Mouse (Mus musculus) hindbrain, embryonic 13.5 days (tissue): ENCODE measurements around the gene Tmem82. TPM values are rescaled to one million over a fixed set of nuclear protein-coding genes. Genes with fewer than 3 reads are reported as not detected.

Source experiments
- ATAC-seq: fragments of 200-750 bp; cut with Nextera tagmentation; 2 replicates; pipeline ENCODE4 v1.8.0; 2017; ENCODE audit warnings: moderate TSS enrichment; ENCODE audit not compliant: low FRiP score
- H3K27ac ChIP-seq: fragments of 300-500 bp; sonication (generic); 2 replicates; pipeline ENCODE4 v1.5.1; 2015; ENCODE audit warnings: inconsistent platforms, mild to moderate bottlenecking, moderate library complexity
- H3K27me3 ChIP-seq: fragments of 300-500 bp; sonication (generic); 2 replicates; pipeline ENCODE4 v1.6.1; 2015; ENCODE audit warnings: mild to moderate bottlenecking, inconsistent platforms
- H3K36me3 ChIP-seq: fragments of 300-500 bp; sonication (generic); 2 replicates; pipeline ENCODE4 v1.6.1; 2015; ENCODE audit warnings: mild to moderate bottlenecking, inconsistent platforms
- H3K4me1 ChIP-seq: fragments of 300-500 bp; sonication (generic); replicated peaks from 2 replicates; pipeline ENCODE4 v1.6.1; 2015; ENCODE audit warnings: inconsistent platforms
- H3K4me2 ChIP-seq: fragments of 300-500 bp; sonication (generic); 2 replicates; pipeline ENCODE4 v1.6.1; 2015; ENCODE audit warnings: inconsistent platforms, mild to moderate bottlenecking, moderate library complexity
- H3K4me3 ChIP-seq: fragments of 300-500 bp; sonication (generic); 2 replicates; pipeline ENCODE4 v1.5.1; 2015; ENCODE audit warnings: mild to moderate bottlenecking, inconsistent platforms
- H3K9ac ChIP-seq: fragments of 300-500 bp; sonication (generic); 2 replicates; pipeline ENCODE4 v1.6.1; 2015; ENCODE audit warnings: mild to moderate bottlenecking, inconsistent platforms
- H3K9me3 ChIP-seq: fragments of 300-500 bp; sonication (generic); 2 replicates; pipeline ENCODE4 v1.6.1; 2016; ENCODE audit warnings: inconsistent platforms
- WGBS: fragments of 180-500 bp; shearing (Covaris S2); methylation state at CpG from one replicate; pipeline ENCODE4 v1.1.7; 2015; 5-methylcytosine and 5-hydroxymethylcytosine counted together
- polyA plus RNA-seq: library from polyadenylated mRNA; unstranded; fragments of >200 nt; fragmentation: Nextera tagmentation; extraction: Ambion mirVana; gene quantifications from 2 replicates; pipeline ENCODE4 v1.2.1, GENCODE M21; 2015

The Tmem82 gene
- 0.25 and 0.43 TPM in 2 replicates for polyA plus RNA-seq

DNA sequence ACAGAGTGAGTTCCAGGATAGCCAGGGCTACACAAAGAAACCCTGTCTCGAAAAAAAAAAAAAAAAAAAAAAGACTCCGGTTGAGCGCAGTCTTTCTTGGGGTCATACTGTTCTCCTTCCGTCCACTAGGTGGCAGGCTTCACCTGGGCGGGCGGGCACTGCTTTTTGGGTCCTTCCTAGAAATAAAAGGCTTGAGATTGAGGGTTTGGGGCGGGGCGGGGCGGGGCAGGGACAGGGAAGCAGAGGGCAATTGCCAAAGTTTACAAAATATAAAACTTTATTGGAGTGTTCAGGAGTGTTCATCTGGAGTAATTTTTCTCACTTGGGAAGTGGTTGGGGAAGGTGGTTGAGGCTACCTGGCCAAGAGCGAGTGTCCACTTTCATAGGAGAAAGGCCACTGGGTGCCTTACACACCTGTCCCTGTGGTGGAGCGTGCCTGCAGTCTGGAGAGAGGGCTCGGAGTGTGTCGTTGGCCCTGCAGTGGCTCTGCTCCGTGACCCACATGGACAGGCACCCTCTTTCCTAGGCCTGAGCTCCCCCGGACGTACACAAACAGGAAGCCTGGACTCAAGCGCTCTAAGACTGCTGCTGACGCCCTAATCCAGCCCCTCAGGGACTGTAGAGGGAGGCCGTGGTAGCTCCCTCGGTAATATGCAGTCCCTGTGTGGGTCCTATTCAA is at the start of gene Tmem82:
Gene Tmem82, minus strand, starts transcription at position 69 of the 679 bp plus-strand sequence.
- Histone ChIP-seq H3K27ac (no peak within 1 kb of the TSS), H3K27me3 (peaks cover 11% of the 10 kb centered on the region; the same call in 1 of the 2 replicates), H3K9me3 (no peaks in the 10 kb centered on the region), H3K36me3 (no peaks in the 10 kb centered on the region), H3K4me1 (peaks cover 14% of the 10 kb centered on the region), H3K9ac (no peak within 1 kb of the TSS; the same call in 1 of the 2 replicates), H3K4me3 (peak within 1 kb of the TSS; percentile 8; the same call in 1 of the 2 replicates), H3K4me2 (peak within 1 kb of the TSS; percentile 48)
- 29% methylated on average over 20 of the region's 20 CpGs for WGBS
- no peak for ATAC-seq

GRCm38 (mm10) chr4:141664799-141665198 is 46.4 kb upstream of the Tmem82 start, which contains the start of gene Plekhm2:
Gene Plekhm2 (minus strand): TSS chr4:141664899.
- 75% methylated on average over 8 of the region's 8 CpGs for WGBS
- no peak for ATAC-seq

DNA sequence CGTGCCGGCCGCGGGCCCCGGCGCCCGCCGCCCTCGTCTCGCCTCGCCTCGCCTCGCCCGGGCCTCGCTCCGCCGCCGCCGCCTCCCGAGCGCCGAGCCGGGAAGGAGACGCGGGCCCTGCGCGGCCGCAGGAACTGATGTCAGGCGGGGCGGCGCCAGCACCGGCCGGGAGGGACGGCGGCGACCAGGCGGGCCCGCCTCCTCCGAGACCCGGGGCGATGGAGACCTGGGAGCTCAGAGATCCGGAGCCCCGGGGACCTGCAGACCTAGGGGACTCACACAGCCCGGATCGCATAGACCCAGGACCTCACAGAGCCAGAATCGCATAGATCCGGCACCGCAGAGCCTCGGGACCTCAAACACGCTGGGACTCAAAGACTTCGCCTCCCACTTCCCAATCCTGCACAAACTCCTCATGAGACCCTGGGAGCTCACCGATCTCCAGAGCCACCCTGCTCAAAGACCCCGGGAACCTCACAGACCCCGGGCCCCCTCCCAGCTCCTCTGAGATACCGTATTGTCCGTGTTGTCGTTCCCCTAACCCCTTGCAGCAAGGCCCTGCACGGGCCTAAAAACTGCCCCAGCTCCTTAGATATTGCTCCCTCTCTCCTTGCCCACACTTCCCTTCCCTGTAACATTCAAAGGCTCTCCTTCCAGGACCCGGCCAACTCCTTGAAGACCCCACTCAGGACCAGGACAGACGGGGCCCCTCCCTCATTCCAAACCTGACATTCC is 45.7 kb upstream of the Tmem82 start:
- Histone ChIP-seq H3K4me3 (peak overlapping the region; percentile 81), H3K4me2 (peak overlapping the region; percentile 85), H3K9me3 (no peaks in the 10 kb centered on the region), H3K4me1 (peaks cover 19% of the 10 kb centered on the region), H3K27ac (peak overlapping the region; percentile 86), H3K9ac (peak overlapping the region; percentile 93), H3K36me3 (peaks cover 17% of the 10 kb centered on the region), H3K27me3 (no peaks in the 10 kb centered on the region)
- 1% methylated on average over 42 of the region's 60 CpGs for WGBS
- peak; percentile 78 for ATAC-seq

More at GRCm38 (mm10) chr4:141664799-141665198, 46.4 kb upstream of the Tmem82 start, which contains the start of gene Plekhm2:
- Histone ChIP-seq H3K4me2 (peak within 1 kb of the TSS; percentile 85), H3K4me3 (peak within 1 kb of the TSS; percentile 81), H3K36me3 (peaks cover 13% of the 10 kb centered on the region), H3K27me3 (no peaks in the 10 kb centered on the region), H3K9me3 (no peaks in the 10 kb centered on the region), H3K4me1 (peaks cover 19% of the 10 kb centered on the region), H3K27ac (peak within 1 kb of the TSS; percentile 86), H3K9ac (peak within 1 kb of the TSS; percentile 93)

DNA sequence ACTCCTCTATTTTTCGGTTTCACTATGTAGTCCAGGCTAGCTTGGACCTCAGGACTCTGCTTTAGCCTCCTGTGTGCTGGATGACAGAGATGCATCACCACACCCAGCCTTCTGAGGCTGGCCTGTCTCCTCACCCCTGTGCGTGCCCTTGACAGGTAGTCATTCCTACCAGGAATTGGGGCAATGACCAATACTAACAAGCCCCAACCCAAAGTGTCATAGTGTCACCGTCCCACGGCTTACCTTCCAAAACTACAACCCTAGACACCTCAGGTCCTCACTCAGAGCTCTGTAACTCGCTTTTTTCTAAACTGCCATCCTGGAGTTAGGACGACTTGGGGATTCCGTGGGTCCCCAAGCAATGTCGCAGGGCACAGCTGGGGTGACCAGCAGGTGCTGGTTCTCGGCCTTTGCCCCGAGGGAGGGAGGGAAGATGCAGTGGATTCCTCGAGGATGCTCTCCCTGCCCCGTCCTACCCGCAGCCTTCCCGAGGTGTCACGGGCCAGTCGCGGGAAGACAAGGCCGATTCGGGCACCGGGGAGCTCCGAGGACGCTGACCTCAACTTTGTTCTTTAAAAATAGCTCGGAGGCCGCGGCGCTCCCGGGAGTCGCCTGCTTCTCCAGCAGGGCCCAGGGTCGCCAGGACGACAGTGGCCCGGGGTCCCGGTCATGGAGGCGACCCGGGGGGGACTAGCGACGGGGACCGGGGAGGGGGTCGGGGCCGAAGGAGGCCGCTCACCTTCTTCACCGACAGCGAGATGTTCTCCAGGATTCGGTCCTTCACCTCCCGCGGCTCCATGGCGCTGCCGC is 44.9 kb upstream of the Tmem82 start:
- 4% methylated on average over 47 of the region's 47 CpGs for WGBS
- peak overlapping the region; percentile 85 for H3K4me2 ChIP-seq

DNA sequence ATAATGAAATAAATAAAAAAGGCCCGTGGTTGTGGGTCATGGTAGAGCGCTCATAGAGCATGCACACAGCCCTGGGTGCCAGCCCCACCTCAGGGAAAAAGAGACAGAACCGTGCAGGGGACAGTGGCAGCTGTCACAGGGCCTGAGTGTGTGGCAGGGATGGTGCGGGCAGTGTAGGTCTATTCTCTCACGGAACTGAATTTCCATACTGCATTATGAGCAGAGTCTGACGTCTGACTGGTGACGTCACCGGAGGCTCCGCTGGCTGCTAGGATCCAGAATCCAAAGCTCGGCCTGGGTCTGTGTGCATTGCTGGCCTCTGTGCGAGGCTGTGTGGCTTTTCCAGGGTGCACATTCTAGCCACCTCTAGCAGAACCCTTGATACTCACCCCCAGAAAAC is 42.5 kb upstream of the Tmem82 start:
- H3K36me3 ChIP-seq: peaks cover 23% of the 10 kb centered on the region
- ATAC-seq: no peak
- H3K9ac ChIP-seq: peak overlapping the region; percentile 35; the same call in 1 of the 2 replicates
- no peaks in the 10 kb centered on the region for H3K9me3 ChIP-seq
- H3K27ac ChIP-seq: no peak overlapping the region
- H3K4me2 ChIP-seq: no peak overlapping the region
- H3K4me3 ChIP-seq: no peak overlapping the region
- H3K27me3 ChIP-seq: no peaks in the 10 kb centered on the region
- 80% methylated on average over 11 of the region's 11 CpGs for WGBS
- H3K4me1 ChIP-seq: peaks cover 32% of the 10 kb centered on the region

More for the DNA sequence above, 44.9 kb upstream of the Tmem82 start:
- Histone ChIP-seq H3K9ac (peak overlapping the region; percentile 93), H3K27me3 (no peaks in the 10 kb centered on the region), H3K4me1 (peaks cover 23% of the 10 kb centered on the region), H3K36me3 (peaks cover 17% of the 10 kb centered on the region), H3K4me3 (peak overlapping the region; percentile 81), H3K9me3 (no peaks in the 10 kb centered on the region), H3K27ac (peak overlapping the region; percentile 86)
- peak; percentile 40 for ATAC-seq

- WGBS: 68% methylated on average over 4 of the region's 4 CpGs
These were observed 41.3 kb upstream of the Tmem82 start for GRCm38 (mm10) chr4:141659739-141660138.

GRCm38 (mm10) chr4:141658846-141659484 is 40.5 kb upstream of the Tmem82 start:
- no peak for ATAC-seq
- 93% methylated on average over 6 of the region's 6 CpGs for WGBS
- H3K4me3 ChIP-seq: no peak overlapping the region
- H3K27ac ChIP-seq: no peak overlapping the region
- no peaks in the 10 kb centered on the region for H3K9me3 ChIP-seq
- H3K4me1 ChIP-seq: peaks cover 31% of the 10 kb centered on the region
- no peak overlapping the region for H3K4me2 ChIP-seq
- no peak overlapping the region for H3K9ac ChIP-seq
- H3K27me3 ChIP-seq: no peaks in the 10 kb centered on the region
- peaks cover 25% of the 10 kb centered on the region for H3K36me3 ChIP-seq

More at GRCm38 (mm10) chr4:141659739-141660138, 41.3 kb upstream of the Tmem82 start:
- no peak overlapping the region for H3K9ac ChIP-seq
- no peak overlapping the region for H3K4me2 ChIP-seq
- H3K36me3 ChIP-seq: peaks cover 23% of the 10 kb centered on the region
- peaks cover 30% of the 10 kb centered on the region for H3K4me1 ChIP-seq
- no peak overlapping the region for H3K4me3 ChIP-seq
- ATAC-seq: no peak
- H3K27me3 ChIP-seq: no peaks in the 10 kb centered on the region
- no peaks in the 10 kb centered on the region for H3K9me3 ChIP-seq
- H3K27ac ChIP-seq: no peak overlapping the region

- H3K4me1 ChIP-seq: peaks cover 34% of the 10 kb centered on the region
- ATAC-seq: no peak
- no peak overlapping the region for H3K4me2 ChIP-seq
- H3K9ac ChIP-seq: no peak overlapping the region
- H3K36me3 ChIP-seq: peaks cover 37% of the 10 kb centered on the region
- no peaks in the 10 kb centered on the region for H3K9me3 ChIP-seq
- no peaks in the 10 kb centered on the region for H3K27me3 ChIP-seq
- 60% methylated on average over 8 of the region's 8 CpGs for WGBS
- peak overlapping the region; percentile 52; the same call in 1 of the 2 replicates for H3K27ac ChIP-seq
- no peak overlapping the region for H3K4me3 ChIP-seq
These were observed 38.5 kb upstream of the Tmem82 start for GRCm38 (mm10) chr4:141656932-141657331.

DNA sequence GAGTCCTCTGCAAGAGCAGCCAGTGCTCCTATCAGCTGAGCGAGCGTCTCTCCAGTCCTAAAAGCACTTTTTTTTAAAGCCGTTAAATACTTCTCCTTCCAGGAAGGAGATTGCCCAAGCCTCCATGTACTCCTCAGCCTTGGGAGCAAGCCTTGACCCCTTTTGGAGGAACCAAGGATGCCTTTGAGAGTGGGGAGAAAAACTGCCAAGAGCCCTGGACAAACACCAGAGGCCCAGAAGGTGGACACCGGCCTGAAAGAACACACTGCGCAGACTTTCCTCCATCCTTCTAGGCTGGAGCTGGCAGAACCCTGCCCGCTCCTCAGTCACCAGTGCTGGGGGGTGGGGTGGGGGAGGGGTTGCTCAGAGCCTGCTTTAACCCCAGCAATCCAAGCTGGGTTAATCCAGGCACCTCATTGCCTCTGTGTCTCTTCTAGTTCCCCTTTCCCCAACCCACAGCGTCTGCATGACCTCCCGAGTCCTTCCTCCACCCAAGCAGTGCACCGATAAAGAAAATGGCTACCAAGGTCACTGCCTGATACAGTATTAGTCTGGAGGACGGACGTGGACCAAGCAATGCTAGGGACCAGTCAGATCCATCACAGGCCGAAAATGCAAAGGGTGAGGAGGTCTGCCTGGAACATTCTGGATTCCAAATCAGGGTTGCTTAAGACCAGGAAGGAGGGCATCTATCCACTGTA is 37.6 kb upstream of the Tmem82 start:
- no peak overlapping the region for H3K4me2 ChIP-seq
- no peaks in the 10 kb centered on the region for H3K9me3 ChIP-seq
- H3K27ac ChIP-seq: no peak overlapping the region
- no peak overlapping the region for H3K4me3 ChIP-seq
- peaks cover 41% of the 10 kb centered on the region for H3K4me1 ChIP-seq
- no peak for ATAC-seq
- H3K9ac ChIP-seq: no peak overlapping the region
- no peaks in the 10 kb centered on the region for H3K27me3 ChIP-seq
- 86% methylated on average over 12 of the region's 12 CpGs for WGBS
- peaks cover 37% of the 10 kb centered on the region for H3K36me3 ChIP-seq

DNA sequence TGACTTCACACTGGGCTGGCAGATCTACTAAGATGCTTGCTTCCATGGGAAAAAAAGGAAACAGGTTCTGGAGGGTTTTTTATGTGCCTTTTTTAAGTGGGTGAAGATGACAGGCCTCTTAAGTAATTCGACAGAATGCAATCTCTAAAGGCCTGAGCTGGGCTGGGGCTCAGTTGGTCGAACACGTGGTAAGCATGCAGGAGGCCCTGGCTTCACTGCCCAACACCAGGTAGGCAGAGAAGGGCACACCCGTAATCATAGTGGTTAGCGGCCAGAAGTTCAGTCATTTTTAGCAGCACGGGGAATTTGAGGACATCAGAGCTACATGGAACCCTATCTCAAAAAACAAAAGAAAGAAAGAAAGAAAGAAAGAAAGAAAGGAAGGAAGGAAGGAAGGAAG is 36.1 kb upstream of the Tmem82 start:
- no peaks in the 10 kb centered on the region for H3K9me3 ChIP-seq
- peak overlapping the region; percentile 66 for H3K27ac ChIP-seq
- 92% methylated on average over 6 of the region's 6 CpGs for WGBS
- peaks cover 25% of the 10 kb centered on the region for H3K36me3 ChIP-seq
- peak overlapping the region; percentile 24; the same call in 1 of the 2 replicates for H3K9ac ChIP-seq
- no peaks in the 10 kb centered on the region for H3K27me3 ChIP-seq
- H3K4me1 ChIP-seq: peaks cover 45% of the 10 kb centered on the region
- no peak for ATAC-seq
- H3K4me3 ChIP-seq: no peak overlapping the region
- H3K4me2 ChIP-seq: no peak overlapping the region

DNA sequence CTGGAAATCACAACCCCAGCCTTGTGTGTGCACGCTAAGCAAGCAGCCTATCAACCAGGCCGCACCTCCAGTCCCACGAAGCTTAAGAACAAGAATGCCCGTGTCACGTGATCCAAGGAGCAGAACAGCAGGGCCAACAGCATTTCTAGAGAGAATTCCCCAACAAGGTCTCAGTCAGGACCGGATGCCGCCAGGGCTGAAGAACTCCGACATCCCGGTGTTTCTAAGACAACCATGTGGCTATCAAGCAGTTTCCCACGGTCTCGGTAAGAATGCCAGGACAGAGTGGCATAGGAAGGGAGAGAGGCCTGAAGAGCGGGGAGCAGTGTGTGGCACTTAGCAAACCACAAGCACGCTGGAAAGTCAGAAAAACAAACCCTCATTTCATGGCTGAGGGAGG is 35.4 kb upstream of the Tmem82 start:
- Histone ChIP-seq H3K36me3 (peaks cover 26% of the 10 kb centered on the region), H3K27ac (peak overlapping the region; percentile 66), H3K9ac (peak overlapping the region; percentile 24; the same call in 1 of the 2 replicates), H3K4me2 (no peak overlapping the region), H3K27me3 (no peaks in the 10 kb centered on the region), H3K4me3 (no peak overlapping the region), H3K9me3 (no peaks in the 10 kb centered on the region), H3K4me1 (peaks cover 52% of the 10 kb centered on the region)
- no peak for ATAC-seq
- 88% methylated on average over 13 of the region's 13 CpGs for WGBS
